Mouse (Mus musculus): ENCODE measurements around the gene Mfsd11. TPM values are rescaled to one million over a fixed set of nuclear protein-coding genes. Genes with fewer than 3 reads are reported as not detected.
A peak's percentile ranks its signal among the peaks of the same experiment; 100 is the strongest.

Mfsd11 gene
- total RNA-seq, 1 experiment, result 26.5 TPM

DNA sequence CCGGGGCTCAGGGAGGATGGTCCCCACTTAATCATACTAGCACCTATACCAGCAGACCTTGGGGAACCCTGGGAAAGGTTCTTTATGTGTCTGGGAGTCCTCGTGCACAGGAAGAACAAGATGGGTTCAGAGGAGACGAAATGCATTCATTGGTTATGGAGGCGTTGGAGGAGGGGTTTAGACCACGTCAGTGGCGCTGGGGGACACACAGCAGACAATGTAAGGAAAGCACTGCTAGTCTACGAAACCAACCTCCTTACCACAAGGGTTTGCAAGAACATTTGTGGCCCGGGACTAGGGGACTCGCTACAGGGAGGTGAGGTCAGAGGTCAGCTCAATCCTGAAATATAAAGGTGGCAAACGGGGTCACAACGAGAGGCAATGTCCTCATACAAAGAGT is 41.7 kb upstream of the Mfsd11 start:
- TF ChIP-seq ZNF384 (IDR thresholded peaks at IDR 0.05; ENCODE audit: low read depth, low read length) (no peak), HCFC1 (IDR thresholded peaks at IDR 0.05; ENCODE audit: borderline replicate concordance, insufficient read depth, low read length) (no peak), ZC3H11A (IDR thresholded peaks at IDR 0.05; ENCODE audit: borderline replicate concordance, low read depth, low read length) (no peak), MAFK (IDR thresholded peaks at IDR 0.05; ENCODE audit: insufficient read depth, low read depth, low read length) (no peak), CHD2 (IDR thresholded peaks at IDR 0.05; ENCODE audit: low read depth, low read length) (no peak)
- H3K36me3 ChIP-seq (ENCODE audit: control insufficient read depth, insufficient read depth, low read length, poor library complexity, severe bottlenecking), result no peaks in the 10 kb centered on the region
- H3K27ac ChIP-seq (ENCODE audit: insufficient read depth, low read depth, low read length, poor library complexity, severe bottlenecking), result no peak overlapping the region
- H3K4me3 ChIP-seq (ENCODE audit: insufficient read depth in 1 of 2, low read depth in 1 of 2, low read length in 2 of 2, poor library complexity in 1 of 2, severe bottlenecking in 1 of 2), result no peak overlapping the region; a peak in 1 of 4 replicates
- H3K9me3 ChIP-seq (ENCODE audit: control insufficient read depth, insufficient read depth, low read depth, low read length), result no peaks in the 10 kb centered on the region
- no peak overlapping the region for H3K9ac ChIP-seq (ENCODE audit: insufficient read depth, low read depth, low read length, poor library complexity, severe bottlenecking)
- in situ Hi-C loops (cut with MboI; ENCODE audit: low sequenced_read_pairs in 2 of 2, unreplicated experiment in 2 of 2), result loop anchor here (10.0 to 25.0 kb wide), 2 partner anchors 166 to 173 kb away; partner anchors contain the start of gene Rhbdf2 (in 1 of the 2)
- peaks cover 0 to 26% of the 10 kb centered on the region in 2 experiments; a peak in 2 of 4 replicates for H3K4me1 ChIP-seq (ENCODE audit: control insufficient read depth in 2 of 2, insufficient read depth in 2 of 2, low read length in 2 of 2, poor library complexity in 1 of 2)
- no peak for DNase-seq (ENCODE audit: low read depth, low spot score)

DNA sequence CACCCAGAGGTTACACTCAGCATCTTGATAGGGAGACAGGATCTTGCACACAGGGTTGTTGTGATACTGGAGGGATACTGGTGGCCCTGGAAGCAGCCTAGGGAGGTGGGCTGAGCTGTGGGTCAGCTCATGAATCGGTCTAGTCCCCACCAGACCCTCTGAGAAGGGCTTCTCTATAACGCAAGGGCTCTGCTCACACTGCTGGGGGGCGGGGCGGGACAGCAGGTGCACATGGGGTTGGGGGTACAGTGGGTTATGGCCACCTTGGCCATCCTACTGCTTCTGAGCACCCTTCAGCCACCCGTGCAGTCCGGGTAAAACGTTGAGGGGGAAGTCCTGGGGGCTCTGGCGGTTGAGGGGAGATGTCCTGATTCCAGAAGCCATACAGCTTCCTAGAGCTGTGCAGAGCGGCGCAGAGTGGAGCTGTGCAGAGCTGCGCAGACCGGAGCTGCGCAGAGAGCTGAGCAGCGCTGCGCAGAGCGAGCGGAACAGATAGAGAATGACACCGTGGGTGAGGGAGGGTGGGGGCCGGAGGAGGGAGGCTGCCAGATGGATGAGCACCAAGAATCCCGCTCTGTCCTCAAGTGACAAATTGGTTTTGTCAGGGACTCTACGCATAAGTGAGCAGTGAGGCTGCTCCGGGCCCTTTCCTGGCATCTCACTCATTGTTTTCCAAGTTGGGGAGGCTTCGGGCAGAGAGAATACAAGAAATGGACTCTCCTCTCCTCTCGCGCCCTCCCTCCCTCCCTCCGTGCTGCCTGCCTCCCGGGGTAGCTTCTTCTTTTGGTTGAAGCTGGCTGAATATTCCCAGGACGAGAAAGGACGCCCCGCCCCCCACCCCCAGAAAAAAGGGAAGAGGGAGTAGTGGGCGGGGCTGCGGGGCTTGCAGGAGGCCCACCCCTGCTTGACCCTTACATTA is 41.0 kb upstream of the Mfsd11 start:
- Histone ChIP-seq H3K9ac (ENCODE audit: insufficient read depth, low read depth, low read length, poor library complexity, severe bottlenecking) (no peak overlapping the region), H3K36me3 (ENCODE audit: control insufficient read depth, insufficient read depth, low read length, poor library complexity, severe bottlenecking) (no peaks in the 10 kb centered on the region), H3K9me3 (ENCODE audit: control insufficient read depth, insufficient read depth, low read depth, low read length) (no peaks in the 10 kb centered on the region), H3K27ac (ENCODE audit: insufficient read depth, low read depth, low read length, poor library complexity, severe bottlenecking) (no peak overlapping the region), H3K4me1 (ENCODE audit: control insufficient read depth in 2 of 2, insufficient read depth in 2 of 2, low read length in 2 of 2, poor library complexity in 1 of 2) (peaks cover 0 to 26% of the 10 kb centered on the region in 2 experiments; a peak in 2 of 4 replicates), H3K4me3 (ENCODE audit: insufficient read depth in 1 of 2, low read depth in 1 of 2, low read length in 2 of 2, poor library complexity in 1 of 2, severe bottlenecking in 1 of 2) (peak overlapping the region; percentile 26 to 70)
- DNase-seq (ENCODE audit: low read depth, low spot score), result no peak
- TF ChIP-seq MAFK (IDR thresholded peaks at IDR 0.05; ENCODE audit: insufficient read depth, low read depth, low read length), result no peak
- no peak for TF ChIP-seq CHD2 (IDR thresholded peaks at IDR 0.05; ENCODE audit: low read depth, low read length)
- no peak for TF ChIP-seq ZNF384 (IDR thresholded peaks at IDR 0.05; ENCODE audit: low read depth, low read length)
- TF ChIP-seq HCFC1 (IDR thresholded peaks at IDR 0.05; ENCODE audit: borderline replicate concordance, insufficient read depth, low read length), result no peak
- TF ChIP-seq ZC3H11A (IDR thresholded peaks at IDR 0.05; ENCODE audit: borderline replicate concordance, low read depth, low read length), result no peak
- in situ Hi-C loops (cut with MboI; ENCODE audit: low sequenced_read_pairs in 2 of 2, unreplicated experiment in 2 of 2), result loop anchor here (10.0 to 25.0 kb wide), 2 partner anchors 166 to 174 kb away; partner anchors contain the start of gene Rhbdf2 (in 1 of the 2)

DNA sequence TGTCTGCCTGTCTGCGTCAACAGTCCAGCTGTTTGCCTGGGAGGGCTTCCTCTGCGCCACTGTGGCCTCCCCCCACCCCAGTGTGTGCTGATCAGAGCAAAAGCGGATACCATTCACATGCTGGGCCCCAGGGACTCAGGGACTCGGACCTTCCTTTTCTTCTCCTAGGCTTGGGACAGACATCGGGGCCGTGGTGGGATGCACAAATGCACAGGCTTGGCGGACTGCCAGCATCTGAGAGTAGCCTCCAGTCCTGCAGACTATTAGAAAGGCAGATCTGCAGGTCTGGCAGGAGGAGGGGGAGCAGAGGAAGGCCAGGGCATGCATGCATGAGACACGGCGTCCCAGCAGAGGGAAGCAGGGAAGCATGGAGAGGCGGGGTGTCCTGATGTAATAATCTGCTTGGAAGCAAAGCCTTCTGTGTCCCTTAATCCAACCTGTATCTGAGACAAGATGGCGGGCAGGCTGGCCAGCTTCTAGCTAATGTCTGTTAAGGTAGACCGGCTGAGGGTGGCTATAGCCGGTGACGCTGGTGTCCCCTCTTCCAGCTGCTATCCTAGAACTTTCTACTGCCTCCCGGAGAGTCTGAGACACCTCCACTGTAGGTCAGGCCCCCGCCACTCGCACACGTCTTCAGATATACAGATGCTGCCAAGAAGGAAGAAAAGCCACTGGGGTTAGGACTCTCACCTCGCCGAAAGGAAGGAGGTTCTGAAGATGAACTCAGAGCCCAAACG is 39.3 kb upstream of the Mfsd11 start:
- no peaks in the 10 kb centered on the region for H3K9me3 ChIP-seq (ENCODE audit: control insufficient read depth, insufficient read depth, low read depth, low read length)
- H3K36me3 ChIP-seq (ENCODE audit: control insufficient read depth, insufficient read depth, low read length, poor library complexity, severe bottlenecking), result no peaks in the 10 kb centered on the region
- DNase-seq (ENCODE audit: low read depth, low spot score), result no peak
- in situ Hi-C loops (cut with MboI; ENCODE audit: low sequenced_read_pairs in 2 of 2, unreplicated experiment in 2 of 2), result loop anchor here (10.0 to 25.0 kb wide), 2 partner anchors 168 to 176 kb away; partner anchors contain the start of gene Rhbdf2 (in 1 of the 2)
- H3K4me1 ChIP-seq (ENCODE audit: control insufficient read depth in 2 of 2, insufficient read depth in 2 of 2, low read length in 2 of 2, poor library complexity in 1 of 2), result peaks cover 0 to 26% of the 10 kb centered on the region in 2 experiments; a peak in 2 of 4 replicates
- H3K4me3 ChIP-seq (ENCODE audit: insufficient read depth in 1 of 2, low read depth in 1 of 2, low read length in 2 of 2, poor library complexity in 1 of 2, severe bottlenecking in 1 of 2), result 0 out of 4 replicates have a peak overlapping the region, but pooled peaks of 1 of the 2 experiments have one; percentile 24
- peak overlapping the region; percentile 28; the same call in 1 of the 2 replicates for H3K9ac ChIP-seq (ENCODE audit: insufficient read depth, low read depth, low read length, poor library complexity, severe bottlenecking)
- H3K27ac ChIP-seq (ENCODE audit: insufficient read depth, low read depth, low read length, poor library complexity, severe bottlenecking), result no peak overlapping the region
- no peak for TF ChIP-seq CHD2 (IDR thresholded peaks at IDR 0.05; ENCODE audit: low read depth, low read length)
- no peak for TF ChIP-seq ZNF384 (IDR thresholded peaks at IDR 0.05; ENCODE audit: low read depth, low read length)
- no peak for TF ChIP-seq HCFC1 (IDR thresholded peaks at IDR 0.05; ENCODE audit: borderline replicate concordance, insufficient read depth, low read length)
- TF ChIP-seq MAFK (IDR thresholded peaks at IDR 0.05; ENCODE audit: insufficient read depth, low read depth, low read length), result no peak

DNA sequence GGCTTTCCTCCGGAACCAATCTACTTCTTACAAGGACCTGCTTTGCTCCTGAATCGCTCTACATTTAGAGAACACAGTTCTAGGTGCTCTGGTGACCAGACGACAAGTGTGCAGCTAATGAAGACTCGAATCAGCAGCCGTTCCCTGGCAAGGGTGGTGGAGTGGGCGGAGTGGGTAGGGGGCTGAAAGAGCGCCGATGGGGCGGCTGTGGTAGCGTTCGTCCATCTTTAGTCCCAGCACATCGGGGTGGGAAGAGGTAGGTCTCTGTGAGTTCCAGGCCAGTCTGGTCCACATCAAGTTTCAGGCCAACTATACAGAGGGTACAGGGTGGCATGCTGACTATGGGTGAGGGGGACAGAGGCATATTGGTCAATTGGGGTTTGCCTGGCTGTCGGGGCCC is 38.6 kb upstream of the Mfsd11 start:
- in situ Hi-C loops (cut with MboI; ENCODE audit: low sequenced_read_pairs in 2 of 2, unreplicated experiment in 2 of 2), result loop anchor here (10.0 to 25.0 kb wide), 2 partner anchors 169 to 176 kb away; partner anchors contain the start of gene Rhbdf2 (in 1 of the 2)
- Histone ChIP-seq H3K4me1 (ENCODE audit: control insufficient read depth in 2 of 2, insufficient read depth in 2 of 2, low read length in 2 of 2, poor library complexity in 1 of 2) (peaks cover 0 to 26% of the 10 kb centered on the region in 2 experiments; a peak in 2 of 4 replicates), H3K36me3 (ENCODE audit: control insufficient read depth, insufficient read depth, low read length, poor library complexity, severe bottlenecking) (no peaks in the 10 kb centered on the region)

More for the DNA sequence above, 38.6 kb upstream of the Mfsd11 start:
- no peak for DNase-seq (ENCODE audit: low read depth, low spot score)
- H3K9me3 ChIP-seq (ENCODE audit: control insufficient read depth, insufficient read depth, low read depth, low read length), result no peaks in the 10 kb centered on the region
- peak overlapping the region in 1 of 2 experiments; percentile 24; a peak in 1 of 4 replicates for H3K4me3 ChIP-seq (ENCODE audit: insufficient read depth in 1 of 2, low read depth in 1 of 2, low read length in 2 of 2, poor library complexity in 1 of 2, severe bottlenecking in 1 of 2)
- no peak overlapping the region for H3K27ac ChIP-seq (ENCODE audit: insufficient read depth, low read depth, low read length, poor library complexity, severe bottlenecking)
- no peak overlapping the region for H3K9ac ChIP-seq (ENCODE audit: insufficient read depth, low read depth, low read length, poor library complexity, severe bottlenecking)
- TF ChIP-seq ZC3H11A (IDR thresholded peaks at IDR 0.05; ENCODE audit: borderline replicate concordance, low read depth, low read length), result no peak
- no peak for TF ChIP-seq ZNF384 (IDR thresholded peaks at IDR 0.05; ENCODE audit: low read depth, low read length)
- no peak for TF ChIP-seq CHD2 (IDR thresholded peaks at IDR 0.05; ENCODE audit: low read depth, low read length)
- TF ChIP-seq HCFC1 (IDR thresholded peaks at IDR 0.05; ENCODE audit: borderline replicate concordance, insufficient read depth, low read length), result no peak
- no peak for TF ChIP-seq MAFK (IDR thresholded peaks at IDR 0.05; ENCODE audit: insufficient read depth, low read depth, low read length)
